11 mouse cellular contexts compared by ENCODE assay signal in genomic region chr7:142525342-142526178, GRCm38 (mm10). TPM values are rescaled to one million over a fixed set of nuclear protein-coding genes. Genes with fewer than 3 reads are reported as not detected.
DNase-seq lines count a peak whose midpoint lies in the region; ATAC-seq and TF ChIP-seq lines count a peak whose summit lies in the region.
"Had no signal": no experiment of that assay in that cellular context is flagged by ENCODE, and none has a peak within 500 bp of the region (broad histone marks: within the 10 kb centered on the region; RNA-seq: fewer than 3 reads in every experiment).

No protein-coding gene starts in this region.

- H3K4me1 ChIP-seq in hindbrain, embryonic 10.5 days (replicated peaks): peaks cover 64% of the 10 kb centered on the region
- H3K4me1 ChIP-seq in hindbrain, postnatal 0 days (ENCODE audit: insufficient read depth, low read length): no peaks in the 10 kb centered on the region
- peaks cover 5% of the 10 kb centered on the region for H3K4me1 ChIP-seq in brown adipose tissue, adult 24 weeks (ENCODE audit: control insufficient read depth, insufficient read depth, insufficient read length, low read length)
- H3K4me1 ChIP-seq in heart, embryonic 14.5 days (ENCODE audit: control insufficient read depth in 2 of 2, insufficient read depth in 2 of 2, low read length in 2 of 2): peaks cover 35 to 51% of the 10 kb centered on the region in 2 experiments
- peaks cover 15 to 36% of the 10 kb centered on the region in 2 experiments for H3K4me1 ChIP-seq in liver, embryonic 14.5 days (replicated peaks; ENCODE audit: control insufficient read depth in 2 of 2, insufficient read depth in 2 of 2, low read length in 1 of 2)

- WGBS in hindbrain, embryonic 10.5 days: 23% methylated on average over 13 of the region's 13 CpGs
- 29% methylated on average over 13 of the region's 13 CpGs for WGBS in hindbrain, postnatal 0 days
- 34% methylated on average over 13 of the region's 13 CpGs for WGBS in heart, embryonic 14.5 days
- WGBS in liver, embryonic 14.5 days (ENCODE audit: insufficient replicate concordance): 19% methylated on average over 13 of the region's 13 CpGs

- no peak for ATAC-seq in hindbrain, postnatal 0 days
- ATAC-seq in heart, embryonic 14.5 days (ENCODE audit: insufficient number of reproducible peaks, insufficient read depth, low FRiP score, low read depth): peak; percentile 73
- ATAC-seq in liver, embryonic 14.5 days (ENCODE audit: insufficient read depth): peak; percentile 59
- ATAC-seq: CD4-positive, CD25-positive, alpha-beta regulatory T cell, adult 4 months had no signal

- H3K9me3 ChIP-seq in hindbrain, embryonic 10.5 days: no peaks in the 10 kb centered on the region
- no peaks in the 10 kb centered on the region for H3K9me3 ChIP-seq in hindbrain, postnatal 0 days (ENCODE audit: low read length)
- no peaks in the 10 kb centered on the region for H3K9me3 ChIP-seq in heart, embryonic 14.5 days (ENCODE audit: control insufficient read depth, low read length)
- no peaks in the 10 kb centered on the region for H3K9me3 ChIP-seq in liver, embryonic 14.5 days (ENCODE audit: control insufficient read depth, low read length)

- H3K4me2 ChIP-seq in hindbrain, postnatal 0 days (ENCODE audit: low read depth, low read length): no peak overlapping the region
- no peak overlapping the region for H3K4me2 ChIP-seq in heart, embryonic 14.5 days (ENCODE audit: low read length)
- H3K4me2 ChIP-seq in liver, embryonic 14.5 days (ENCODE audit: low read depth): no peak overlapping the region

- DNase-seq in hindbrain, embryonic 10.5 days (ENCODE audit: low spot score): peak; percentile 59
- DNase-seq in hindbrain, postnatal 0 days (ENCODE audit: low spot score): no peak
- no peak for DNase-seq in liver, embryonic 14.5 days (ENCODE audit: low read depth in 3 of 3, low spot score in 3 of 3)
- DNase-seq in frontal cortex, postnatal 14 days (ENCODE audit: low spot score in 2 of 2): no peak
- DNase-seq in adrenal gland, postnatal 25 days: no peak
- no peak for DNase-seq in layer of hippocampus, postnatal 10 days (ENCODE audit: low spot score in 2 of 2)
- DNase-seq: gastrocnemius, postnatal 10 days had no signal

- H3K27ac ChIP-seq in hindbrain, embryonic 10.5 days: peak overlapping the region; percentile 93
- no peak overlapping the region for H3K27ac ChIP-seq in hindbrain, postnatal 0 days
- H3K27ac ChIP-seq in brown adipose tissue, adult 24 weeks (replicated peaks; ENCODE audit: low read depth, low read length): peak overlapping the region; percentile 64
- H3K27ac ChIP-seq in heart, embryonic 14.5 days (replicated peaks in 1 of 2; ENCODE audit: control insufficient read depth in 1 of 2, insufficient read depth in 1 of 2, low read depth in 2 of 2, low read length in 2 of 2): peak overlapping the region; percentile 84 to 86
- no peak overlapping the region for H3K27ac ChIP-seq in liver, embryonic 14.5 days

- no peaks in the 10 kb centered on the region for H3K36me3 ChIP-seq in hindbrain, embryonic 10.5 days
- H3K36me3 ChIP-seq in hindbrain, postnatal 0 days (ENCODE audit: insufficient read depth, low read length): no peaks in the 10 kb centered on the region
- H3K36me3 ChIP-seq in heart, embryonic 14.5 days (ENCODE audit: control insufficient read depth, insufficient read depth, low read length): no peaks in the 10 kb centered on the region
- H3K36me3 ChIP-seq in liver, embryonic 14.5 days (replicated peaks; ENCODE audit: control insufficient read depth, insufficient read depth, low read depth): no peaks in the 10 kb centered on the region

- H3K27me3 ChIP-seq in hindbrain, embryonic 10.5 days (ENCODE audit: insufficient read depth, poor library complexity, severe bottlenecking): 0 out of 2 replicates have a peak, but pooled peaks cover 4% of the 10 kb centered on the region
- H3K27me3 ChIP-seq in hindbrain, postnatal 0 days (ENCODE audit: insufficient read depth, low read length): no peaks in the 10 kb centered on the region
- no peaks in the 10 kb centered on the region for H3K27me3 ChIP-seq in heart, embryonic 14.5 days (ENCODE audit: control insufficient read depth, insufficient read depth, low read length)
- no peaks in the 10 kb centered on the region; the same call in 1 of the 2 replicates for H3K27me3 ChIP-seq in liver, embryonic 14.5 days (ENCODE audit: control insufficient read depth, insufficient read depth, low read length)

- no peak overlapping the region for H3K9ac ChIP-seq in hindbrain, postnatal 0 days (replicated peaks; ENCODE audit: low read length)
- peak overlapping the region; percentile 55 for H3K9ac ChIP-seq in heart, embryonic 14.5 days (ENCODE audit: low read length)
- no peak overlapping the region; the same call in 1 of the 2 replicates for H3K9ac ChIP-seq in liver, embryonic 14.5 days (replicated peaks)

- H3K4me3 ChIP-seq in hindbrain, embryonic 10.5 days: peak overlapping the region; percentile 16
- H3K4me3 ChIP-seq in hindbrain, postnatal 0 days (ENCODE audit: low read length): no peak overlapping the region
- H3K4me3 ChIP-seq in brown adipose tissue, adult 24 weeks (ENCODE audit: insufficient read depth, low read depth, low read length): no peak overlapping the region
- no peak overlapping the region for H3K4me3 ChIP-seq in heart, embryonic 14.5 days (ENCODE audit: control insufficient read depth in 1 of 2, insufficient read depth in 1 of 2, low read depth in 1 of 2, low read length in 2 of 2)
- no peak overlapping the region for H3K4me3 ChIP-seq in liver, embryonic 14.5 days (ENCODE audit: insufficient read depth in 1 of 2, low read depth in 2 of 2, low read length in 2 of 2)

- TF ChIP-seq CTCF in hindbrain, postnatal 0 days (IDR thresholded peaks at IDR 0.05; ENCODE audit: low read depth): no peak
- no peak for TF ChIP-seq CTCF in liver, embryonic 14.5 days (IDR thresholded peaks at IDR 0.05; ENCODE audit: low read depth)

- 0 out of 2 replicates have a peak, but pooled peaks have one; percentile 6 for TF ChIP-seq EP300 in liver, embryonic 14.5 days (IDR thresholded peaks at IDR 0.05; ENCODE audit: low read depth)

RNA-seq across cellular contexts. Expression of gene Mrpl23, which starts 6.9 kb away (rescaled TPM):
- 17.7 and 19.7 TPM in 2 replicates for polyA plus RNA-seq in hindbrain, embryonic 10.5 days (2016; fragmentation: Nextera tagmentation; extraction: Ambion mirVana)
- 64.0 and 69.3 TPM in 2 replicates for total RNA-seq in hindbrain, postnatal 0 days (2014; rRNA removed)
- polyA plus RNA-seq in hindbrain, postnatal 0 days (2015; fragmentation: Nextera tagmentation; extraction: Ambion mirVana): 17.4 and 25.5 TPM in 2 replicates
- 3.6 and 8.8 TPM in 2 replicates for polyA plus RNA-seq in brown adipose tissue, adult 24 weeks (2012; ENCODE audit: insufficient read depth, insufficient read length, missing spikeins)
- 23.5 and 23.8 TPM in 2 replicates for polyA plus RNA-seq in heart, embryonic 14.5 days (2014; fragmentation: Nextera tagmentation; extraction: Ambion mirVana)
- polyA plus RNA-seq in liver, embryonic 14.5 days (2012; rRNA removed): 24.4 and 45.9 TPM in 2 replicates
- polyA plus RNA-seq in liver, embryonic 14.5 days (2014; fragmentation: Nextera tagmentation; extraction: Ambion mirVana): 11.1 and 14.4 TPM in 2 replicates
- total RNA-seq in adrenal gland, postnatal 25 days (2021): 4.5 and 13.8 TPM in 2 replicates
- total RNA-seq in layer of hippocampus, postnatal 10 days (2021): 10 to 100 TPM in 1 of 2 experiments, 1 to 10 TPM in 1; 8.4 to 12.9 TPM

RNA-seq across cellular contexts. Expression of gene Tnnt3, which starts 26.9 kb away (rescaled TPM):
- polyA plus RNA-seq in hindbrain, embryonic 10.5 days (2016; fragmentation: Nextera tagmentation; extraction: Ambion mirVana): 1.1 and 3.0 TPM in 2 replicates
- total RNA-seq in hindbrain, postnatal 0 days (2014; rRNA removed): 1.3 and 4.7 TPM in 2 replicates
- polyA plus RNA-seq in hindbrain, postnatal 0 days (2015; fragmentation: Nextera tagmentation; extraction: Ambion mirVana): 3.1 and 3.9 TPM in 2 replicates
- polyA plus RNA-seq in brown adipose tissue, adult 24 weeks (2012; ENCODE audit: insufficient read depth, insufficient read length, missing spikeins): 455 and 586 TPM in 2 replicates
- polyA plus RNA-seq in heart, embryonic 14.5 days (2014; fragmentation: Nextera tagmentation; extraction: Ambion mirVana): 3.9 and 5.8 TPM in 2 replicates
- 0.10 and 0.15 TPM in 2 replicates for polyA plus RNA-seq in liver, embryonic 14.5 days (2012; rRNA removed)
- polyA plus RNA-seq in liver, embryonic 14.5 days (2014; fragmentation: Nextera tagmentation; extraction: Ambion mirVana): 0.17 TPM in 1 of 2 replicates, not detected in the other
- total RNA-seq in adrenal gland, postnatal 25 days (2021): not detected in 2 replicates
- total RNA-seq in layer of hippocampus, postnatal 10 days (2021): under 1 TPM; 0.82 to 0.96 TPM
- total RNA-seq: left cerebral cortex, postnatal 25 days had no signal

Comparison
In these comparisons a context has a peak if more than half of its experiments do, and no peak if none do; other contexts are left out.
1. H3K27ac ChIP-seq: peak in hindbrain, embryonic 10.5 days (single experiment), brown adipose tissue, adult 24 weeks (single experiment) and heart, embryonic 14.5 days (2 of 2); none in hindbrain, postnatal 0 days (single experiment) and liver, embryonic 14.5 days (single experiment).
2. RNA of gene Tnnt3, which starts 26.9 kb away (polyA plus RNA-seq): 455 to 586 TPM in brown adipose tissue, adult 24 weeks; 3.9 to 5.8 TPM in heart, embryonic 14.5 days, 3.1 to 3.9 TPM in hindbrain, postnatal 0 days, 1.1 to 3.0 TPM in hindbrain, embryonic 10.5 days and 0.10 to 0.17 TPM in liver, embryonic 14.5 days; every median in the first group is over 10 times any median in the second.